Mouse (Mus musculus) midbrain, embryonic 10.5 days (tissue): Measurements from ENCODE around the gene Fkbp15. TPM values are rescaled to one million over a fixed set of nuclear protein-coding genes. Genes with fewer than 3 reads are reported as not detected.

Source experiments
- DNase-seq: peaks from one replicate; pipeline ENCODE4 v3.0.0-alpha.2; 2017; ENCODE audit warnings: low spot score
- H3K27ac ChIP-seq: fragments of 300-500 bp; sonication (generic); replicated peaks from 2 replicates; pipeline ENCODE4 v1.5.1; 2016; ENCODE audit warnings: mild to moderate bottlenecking
- H3K27me3 ChIP-seq: fragments of 300-500 bp; sonication (generic); 2 replicates; pipeline ENCODE4 v1.6.1; 2016; ENCODE audit warnings: low read depth, mild to moderate bottlenecking; ENCODE audit not compliant: poor library complexity, severe bottlenecking
- H3K36me3 ChIP-seq: fragments of 300-500 bp; sonication (generic); 2 replicates; pipeline ENCODE4 v1.6.1; 2016; ENCODE audit warnings: mild to moderate bottlenecking, moderate library complexity
- H3K4me1 ChIP-seq: fragments of 300-500 bp; sonication (generic); 2 replicates; pipeline ENCODE4 v1.6.1; 2016
- H3K4me3 ChIP-seq: fragments of 300-500 bp; sonication (generic); 2 replicates; pipeline ENCODE4 v1.5.1; 2016; ENCODE audit warnings: mild to moderate bottlenecking, moderate library complexity
- H3K9me3 ChIP-seq: fragments of 300-500 bp; sonication (generic); replicated peaks from 2 replicates; pipeline ENCODE4 v1.6.1; 2016; ENCODE audit warnings: mild to moderate bottlenecking
- WGBS: fragments of 180-500 bp; shearing (Covaris S2); methylation state at CpG from one replicate; pipeline ENCODE4 v1.1.7; 2016; 5-methylcytosine and 5-hydroxymethylcytosine counted together
- polyA plus RNA-seq: library from polyadenylated mRNA; unstranded; fragments of >200 nt; fragmentation: Nextera tagmentation; extraction: Ambion mirVana; gene quantifications from 2 replicates; pipeline ENCODE4 v1.2.1, GENCODE M21; 2016

The Fkbp15 gene
- polyA plus RNA-seq, 1 experiment from 2014 or later: 17.6 TPM

DNA sequence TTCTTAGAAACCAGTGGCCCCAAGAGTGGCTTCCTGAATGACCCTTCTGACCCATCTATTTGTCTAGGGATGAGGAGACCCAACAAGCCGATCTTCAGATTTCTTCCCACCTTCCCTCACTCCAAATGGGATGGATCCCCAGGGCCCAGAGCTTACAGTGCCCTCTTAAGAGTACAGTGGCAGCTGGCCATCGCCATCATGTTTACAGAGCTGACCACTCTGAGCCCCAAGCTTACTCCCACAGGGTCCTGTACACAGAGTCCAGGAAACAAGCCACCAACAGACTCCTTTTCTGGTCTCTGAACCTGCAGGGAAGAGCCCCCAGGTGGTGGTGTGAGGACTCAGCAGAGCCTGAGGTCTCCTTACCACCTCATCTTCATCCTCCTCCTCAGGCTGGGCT, 57.6 kb downstream of the Fkbp15 start:
- H3K27ac ChIP-seq: no peak overlapping the region
- no peak for DNase-seq
- no peaks in the 10 kb centered on the region for H3K9me3 ChIP-seq
- peaks cover 88% of the 10 kb centered on the region for H3K36me3 ChIP-seq
- no peaks in the 10 kb centered on the region for H3K27me3 ChIP-seq
- no peak overlapping the region for H3K4me3 ChIP-seq
- H3K4me1 ChIP-seq: peaks cover 3% of the 10 kb centered on the region; the same call in 1 of the 2 replicates
- 56% methylated on average over 2 of the region's 2 CpGs for WGBS

GRCm38 (mm10) chr4:62300001-62300400, 60.3 kb downstream of the Fkbp15 start:
- peaks cover 92% of the 10 kb centered on the region for H3K36me3 ChIP-seq
- peaks cover 3% of the 10 kb centered on the region; the same call in 1 of the 2 replicates for H3K4me1 ChIP-seq
- no peak overlapping the region for H3K4me3 ChIP-seq
- no peaks in the 10 kb centered on the region for H3K9me3 ChIP-seq
- no peak for DNase-seq
- no peaks in the 10 kb centered on the region for H3K27me3 ChIP-seq
- H3K27ac ChIP-seq: no peak overlapping the region
- WGBS: 92% methylated on average over 2 of the region's 2 CpGs

GRCm38 (mm10) chr4:62297280-62298130, 62.8 kb downstream of the Fkbp15 start:
- DNase-seq: no peak
- 89% methylated on average over 3 of the region's 3 CpGs for WGBS

GRCm38 (mm10) chr4:62294741-62295140, 65.6 kb downstream of the Fkbp15 start:
- Histone ChIP-seq H3K27ac (no peak overlapping the region), H3K4me3 (no peak overlapping the region), H3K36me3 (peaks cover 43% of the 10 kb centered on the region), H3K27me3 (no peaks in the 10 kb centered on the region), H3K4me1 (peaks cover 17% of the 10 kb centered on the region), H3K9me3 (no peaks in the 10 kb centered on the region)
- WGBS: 100% methylated on average over 1 of the region's 1 CpGs
- no peak for DNase-seq

More at GRCm38 (mm10) chr4:62297280-62298130, 62.8 kb downstream of the Fkbp15 start:
- Histone ChIP-seq H3K27me3 (no peaks in the 10 kb centered on the region), H3K4me3 (no peak overlapping the region), H3K9me3 (no peaks in the 10 kb centered on the region), H3K36me3 (peaks cover 70% of the 10 kb centered on the region), H3K4me1 (peaks cover 12% of the 10 kb centered on the region), H3K27ac (no peak overlapping the region)

DNA sequence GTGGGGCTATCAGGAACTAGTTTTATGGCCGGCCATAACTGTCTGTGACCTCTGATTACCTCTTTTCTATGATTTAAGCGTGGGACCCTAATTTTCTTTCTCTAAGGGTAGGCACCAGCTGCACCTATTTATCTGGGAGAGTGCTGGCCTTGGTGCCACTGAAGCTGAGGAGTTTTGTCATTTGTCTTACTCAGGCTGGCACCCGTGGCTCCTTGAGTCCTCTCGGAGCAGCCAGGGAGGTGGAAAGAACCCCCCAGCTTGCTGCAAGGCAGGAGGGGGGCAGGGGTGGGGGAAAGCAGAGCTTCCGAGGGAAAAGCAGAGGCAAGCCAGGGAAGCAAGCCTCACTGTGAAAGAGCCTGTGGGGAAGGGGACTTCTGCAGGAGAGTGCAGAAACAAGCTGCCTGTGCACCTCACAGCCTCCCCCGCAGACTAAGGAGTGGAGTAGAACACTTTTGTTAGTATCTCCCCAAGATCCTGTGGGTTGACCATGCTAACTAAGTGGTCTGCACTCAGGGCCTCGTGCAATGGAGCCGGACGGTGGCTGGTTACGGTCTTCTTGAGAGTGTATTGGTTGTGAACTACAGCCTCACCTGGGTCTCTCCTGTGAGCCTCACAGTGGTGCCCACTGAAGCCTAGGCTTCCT, 67.0 kb downstream of the Fkbp15 start:
- Histone ChIP-seq H3K4me3 (no peak overlapping the region), H3K27ac (0 out of 2 replicates have a peak overlapping the region, but pooled peaks have one; percentile 59), H3K36me3 (peaks cover 29% of the 10 kb centered on the region), H3K27me3 (no peaks in the 10 kb centered on the region), H3K4me1 (peaks cover 17% of the 10 kb centered on the region), H3K9me3 (no peaks in the 10 kb centered on the region)
- DNase-seq: no peak
- WGBS: 73% methylated on average over 10 of the region's 10 CpGs

DNA sequence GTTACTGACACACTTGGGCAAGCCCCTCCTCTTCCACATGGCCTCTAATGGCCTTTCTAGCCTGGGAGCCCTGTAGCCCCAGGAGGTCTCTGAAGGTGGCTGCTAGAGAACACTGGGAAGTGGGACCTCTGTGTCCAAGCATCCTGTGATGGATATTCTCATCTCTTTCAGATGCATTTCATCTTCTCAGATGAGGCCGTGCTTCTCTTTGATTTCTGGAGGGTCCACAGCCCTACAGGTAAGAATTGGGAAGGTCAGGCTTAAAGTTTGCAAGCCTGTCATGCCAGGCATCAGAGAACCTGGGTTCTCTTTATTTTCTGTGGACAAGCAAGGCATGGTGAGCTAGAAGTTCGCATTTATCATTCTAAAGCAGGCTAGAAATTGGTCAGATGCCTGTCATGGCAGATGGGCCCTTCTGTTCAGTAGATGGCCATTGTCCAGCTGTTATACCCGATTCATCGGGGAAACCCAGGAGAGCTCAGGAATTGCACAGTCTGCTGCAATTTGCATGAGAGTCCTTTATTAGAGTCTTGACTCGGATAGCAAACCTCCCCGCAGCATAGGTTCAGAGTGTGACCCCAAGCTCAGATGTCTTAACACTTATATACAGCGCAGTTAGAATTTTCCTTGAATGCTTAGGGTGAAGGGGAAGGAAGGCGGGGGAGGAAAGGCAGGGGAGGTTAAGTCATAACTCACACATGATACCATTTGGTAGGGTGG, 67.7 kb downstream of the Fkbp15 start:
- Histone ChIP-seq H3K36me3 (peaks cover 22% of the 10 kb centered on the region), H3K27ac (no peak overlapping the region), H3K27me3 (no peaks in the 10 kb centered on the region), H3K9me3 (no peaks in the 10 kb centered on the region), H3K4me1 (peaks cover 21% of the 10 kb centered on the region), H3K4me3 (no peak overlapping the region)
- 82% methylated on average over 8 of the region's 8 CpGs for WGBS
- DNase-seq: no peak

DNA sequence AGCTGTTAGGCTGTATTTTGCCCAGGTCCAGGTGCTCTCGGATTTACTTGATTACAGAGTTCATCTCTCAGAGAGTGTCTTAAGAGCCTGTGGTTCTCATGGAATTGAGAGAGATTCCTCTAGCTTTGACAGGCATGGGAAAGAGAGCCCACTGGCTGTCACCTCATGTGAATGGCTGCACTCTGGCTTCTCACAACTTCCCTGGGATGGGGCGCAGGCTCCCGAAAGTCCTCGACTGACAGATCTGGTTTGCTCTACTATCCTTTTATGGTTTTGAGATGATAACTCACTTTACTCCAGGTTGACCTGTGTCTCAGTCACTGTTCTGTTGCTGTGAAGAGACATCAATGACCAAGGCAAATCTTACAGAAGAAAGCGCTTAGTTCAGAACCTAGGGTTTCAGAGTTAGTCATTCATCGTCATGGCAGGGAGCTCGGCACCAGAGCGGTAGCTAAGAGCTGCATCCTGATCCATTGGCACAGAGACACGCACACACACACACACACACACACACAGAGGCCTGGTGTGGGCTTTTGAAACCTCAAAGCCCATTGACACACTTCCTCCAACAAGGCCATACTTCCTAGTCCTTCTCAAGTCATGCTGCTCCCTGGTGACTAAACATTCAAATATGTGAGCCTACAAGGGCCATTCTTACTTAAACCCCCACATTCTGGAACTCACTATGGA, 69.4 kb downstream of the Fkbp15 start:
- Histone ChIP-seq H3K27ac (no peak overlapping the region), H3K4me3 (no peak overlapping the region), H3K9me3 (no peaks in the 10 kb centered on the region), H3K27me3 (no peaks in the 10 kb centered on the region), H3K4me1 (peaks cover 34% of the 10 kb centered on the region), H3K36me3 (0 out of 2 replicates have a peak, but pooled peaks cover 5% of the 10 kb centered on the region)
- 93% methylated on average over 9 of the region's 9 CpGs for WGBS
- no peak for DNase-seq

DNA sequence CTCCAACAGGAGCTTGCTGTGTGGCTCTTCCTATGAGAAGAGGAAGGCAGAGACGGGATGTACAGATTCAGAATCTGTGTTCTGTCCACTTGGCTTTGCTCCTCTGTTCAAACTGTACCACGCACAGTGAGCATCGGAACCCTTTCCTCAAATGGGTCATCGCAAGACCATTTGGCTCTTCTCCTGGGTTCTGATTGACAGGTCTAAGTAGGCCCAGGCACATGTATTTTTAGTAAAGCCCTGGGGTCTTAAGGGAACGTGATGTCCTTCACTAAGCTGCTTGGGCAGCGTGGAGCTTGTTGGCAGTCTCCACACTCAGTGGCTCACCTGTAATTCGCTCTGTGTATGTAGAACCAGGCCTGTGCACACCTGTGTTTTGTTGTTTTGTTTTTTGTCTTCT, 71.1 kb downstream of the Fkbp15 start:
- Histone ChIP-seq H3K9me3 (no peaks in the 10 kb centered on the region), H3K27me3 (no peaks in the 10 kb centered on the region), H3K36me3 (no peaks in the 10 kb centered on the region), H3K27ac (no peak overlapping the region), H3K4me1 (peaks cover 36% of the 10 kb centered on the region), H3K4me3 (no peak overlapping the region)
- DNase-seq: no peak
- WGBS: 87% methylated on average over 7 of the region's 7 CpGs

GRCm38 (mm10) chr4:62286992-62287900, 73.1 kb downstream of the Fkbp15 start:
- Histone ChIP-seq H3K9me3 (no peaks in the 10 kb centered on the region), H3K27me3 (no peaks in the 10 kb centered on the region), H3K4me3 (peak overlapping the region; percentile 81), H3K27ac (peak overlapping the region; percentile 84), H3K4me1 (peaks cover 21% of the 10 kb centered on the region), H3K36me3 (no peaks in the 10 kb centered on the region)
- 18% methylated on average over 12 of the region's 12 CpGs for WGBS
- no peak for DNase-seq

- peak overlapping the region; percentile 84 for H3K27ac ChIP-seq
- under 1% methylated on average over 54 of the region's 55 CpGs for WGBS
These were observed 73.9 kb downstream of the Fkbp15 start for GRCm38 (mm10) chr4:62286257-62286991.

DNA sequence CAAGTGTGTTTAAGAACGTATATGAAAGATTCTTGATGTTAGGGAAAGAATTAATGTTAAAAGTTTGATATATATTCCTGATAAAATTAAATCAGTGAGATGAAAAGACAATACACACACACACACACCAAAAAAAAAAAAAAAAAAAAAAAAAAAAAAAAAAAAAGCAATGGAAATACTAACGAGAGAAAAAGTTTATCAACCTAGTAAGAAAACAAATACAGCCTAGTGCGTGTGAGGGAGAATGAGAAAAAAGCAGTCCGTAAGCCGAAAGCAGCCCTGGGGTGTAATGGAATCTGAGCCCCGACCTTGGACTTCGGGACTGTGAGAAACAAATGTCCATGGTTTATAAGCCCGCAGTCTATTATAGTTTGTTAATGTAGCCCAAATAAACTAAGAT, 74.8 kb downstream of the Fkbp15 start:
- H3K27ac ChIP-seq: no peak overlapping the region
- whole genome bisulfite sequencing: 82% methylated on average over 8 of the region's 8 CpGs
- no peak for DNase-seq
- peaks cover 19% of the 10 kb centered on the region for H3K4me1 ChIP-seq
- H3K4me3 ChIP-seq: no peak overlapping the region
- no peaks in the 10 kb centered on the region for H3K9me3 ChIP-seq
- no peaks in the 10 kb centered on the region for H3K27me3 ChIP-seq
- no peaks in the 10 kb centered on the region for H3K36me3 ChIP-seq

More at GRCm38 (mm10) chr4:62286257-62286991, 73.9 kb downstream of the Fkbp15 start:
- peak; percentile 84 for DNase-seq
- Histone ChIP-seq H3K4me1 (peaks cover 19% of the 10 kb centered on the region), H3K4me3 (peak overlapping the region; percentile 81), H3K36me3 (no peaks in the 10 kb centered on the region), H3K9me3 (no peaks in the 10 kb centered on the region), H3K27me3 (no peaks in the 10 kb centered on the region)
